Mouse (Mus musculus) brain, embryonic 14.5 days (tissue): ENCODE measurements around the gene Cavin2.

Source experiments
- CTCF ChIP-seq: fragments of 200-500 bp; IDR thresholded peaks from 2 replicates; pipeline ENCODE4 v1.5.1; 2012; ENCODE audit warnings: inconsistent platforms, mild to moderate bottlenecking, moderate library complexity, borderline replicate concordance; ENCODE audit not compliant: insufficient read depth, insufficient read length; ENCODE audit errors: extremely low read depth
- POLR2A ChIP-seq: fragments of 200-500 bp; IDR thresholded peaks from 2 replicates; pipeline ENCODE4 v1.6.1; 2012; ENCODE audit warnings: mild to moderate bottlenecking, inconsistent platforms, borderline replicate concordance; ENCODE audit not compliant: poor library complexity, insufficient read depth, insufficient read length, severe bottlenecking; ENCODE audit errors: extremely low read depth

- TF ChIP-seq POLR2A (no peak), CTCF (no peak)
Measured at GRCm38 (mm10) chr1:51271845-51272244, 17.1 kb upstream of the Cavin2 start.
